In genomic region chr12:33183138-33183627, GRCm38 (mm10) we compare ENCODE assay signal across 21 mouse cellular contexts. TPM values are rescaled to one million over a fixed set of nuclear protein-coding genes. Genes with fewer than 3 reads are reported as not detected.
DNase-seq lines count a peak whose midpoint lies in the region; ATAC-seq and TF ChIP-seq lines count a peak whose summit lies in the region.
"Had no signal": no experiment of that assay in that cellular context is flagged by ENCODE, and none has a peak within 500 bp of the region (broad histone marks: within the 10 kb centered on the region; RNA-seq: fewer than 3 reads in every experiment).

No protein-coding gene starts in this region.

- no peak for TF ChIP-seq POLR2A in CH12.LX (IDR thresholded peaks at IDR 0.05; ENCODE audit: low read depth, low read length)
- TF ChIP-seq POLR2A in cerebellum, adult 2 months (IDR thresholded peaks at IDR 0.05; ENCODE audit: borderline replicate concordance, insufficient read depth, low read length) = no peak

- peaks cover 11% of the 10 kb centered on the region for H3K4me1 ChIP-seq in hindbrain, embryonic 14.5 days (replicated peaks; ENCODE audit: control insufficient read depth, insufficient read depth, low read length)
- H3K4me1 ChIP-seq in hindbrain, postnatal 0 days (ENCODE audit: insufficient read depth, low read length) = 0 out of 2 replicates have a peak, but pooled peaks cover 2% of the 10 kb centered on the region
- H3K4me1 ChIP-seq in CH12.LX (ENCODE audit: control insufficient read depth in 1 of 2, insufficient read depth in 2 of 2) = peaks cover 15 to 82% of the 10 kb centered on the region in 2 experiments
- no peaks in the 10 kb centered on the region for H3K4me1 ChIP-seq in cerebellum, adult 2 months (ENCODE audit: control insufficient read depth, insufficient read depth, low read length)
- H3K4me1 ChIP-seq: stomach, embryonic 15.5 days had no signal

- H3K79me2 ChIP-seq in CH12.LX (replicated peaks; ENCODE audit: control insufficient read depth, extremely low read depth, insufficient read depth, poor library complexity, severe bottlenecking) = peaks cover 46% of the 10 kb centered on the region

- DNase-seq in hindbrain, embryonic 14.5 days (ENCODE audit: low spot score) = no peak
- no peak for DNase-seq in hindbrain, postnatal 0 days (ENCODE audit: low spot score)
- DNase-seq in CH12.LX (ENCODE audit: extremely low read depth) = no peak
- no peak for DNase-seq in cerebellum, adult 2 months
- no peak for DNase-seq in spleen, postnatal 10 days (ENCODE audit: low spot score in 2 of 2)
- no peak for DNase-seq in kidney, postnatal 25 days
- DNase-seq: adrenal gland, adult 8-10 months; cerebellum, adult 11-12 months; cerebellum, postnatal 14 days; gastrocnemius, postnatal 25 days; heart, adult 2 months; layer of hippocampus, adult 9-11 months; left cerebral cortex, postnatal 4 days; lung, embryonic 14.5 days had no signal

- dilution Hi-C loops in CH12.LX (cut with MboI; ENCODE audit: extremely low pct_ligation_motif_present, extremely low pct_unique_long_range_greater_than_20kb, low sequenced_read_pairs) = no loop called here

- H3K9ac ChIP-seq in hindbrain, embryonic 14.5 days = no peak overlapping the region
- H3K9ac ChIP-seq in hindbrain, postnatal 0 days (replicated peaks; ENCODE audit: low read length) = no peak overlapping the region
- H3K9ac ChIP-seq in CH12.LX (ENCODE audit: insufficient read depth, low read depth) = peak overlapping the region; percentile 55; the same call in 1 of the 2 replicates
- H3K9ac ChIP-seq: embryonic facial prominence, embryonic 12.5 days; forebrain, embryonic 12.5 days; limb, embryonic 15.5 days; liver, embryonic 14.5 days; lung, embryonic 14.5 days; midbrain, embryonic 15.5 days; stomach, embryonic 15.5 days had no signal

- in situ Hi-C loops in CH12.LX (cut with MboI; ENCODE audit: low pct_ligation_motif_present, low pct_unique_long_range_greater_than_20kb, low sequenced_read_pairs) = no loop called here

- no peaks in the 10 kb centered on the region for H3K27me3 ChIP-seq in hindbrain, embryonic 14.5 days (ENCODE audit: control insufficient read depth, insufficient read depth, low read length)
- no peaks in the 10 kb centered on the region for H3K27me3 ChIP-seq in hindbrain, postnatal 0 days (ENCODE audit: insufficient read depth, low read length)
- H3K27me3 ChIP-seq in CH12.LX (replicated peaks) = no peaks in the 10 kb centered on the region
- no peaks in the 10 kb centered on the region for H3K27me3 ChIP-seq in cerebellum, adult 2 months (ENCODE audit: control insufficient read depth, insufficient read depth, low read length)
- H3K27me3 ChIP-seq: embryonic facial prominence, embryonic 12.5 days; forebrain, embryonic 12.5 days; limb, embryonic 15.5 days; midbrain, embryonic 15.5 days; stomach, embryonic 15.5 days had no signal

- peak overlapping the region; percentile 2; the same call in 1 of the 2 replicates for H3K27ac ChIP-seq in hindbrain, embryonic 14.5 days
- H3K27ac ChIP-seq in hindbrain, postnatal 0 days = no peak overlapping the region
- peak overlapping the region; percentile 67; the same call in 1 of the 2 replicates for H3K27ac ChIP-seq in CH12.LX (ENCODE audit: insufficient read depth, low read depth)
- H3K27ac ChIP-seq in cerebellum, adult 2 months (ENCODE audit: insufficient read depth, low read length) = no peak overlapping the region
- H3K27ac ChIP-seq: embryonic facial prominence, embryonic 12.5 days; forebrain, embryonic 12.5 days; heart, adult 2 months; limb, embryonic 15.5 days; liver, embryonic 14.5 days; midbrain, embryonic 15.5 days; stomach, embryonic 15.5 days had no signal

- H3K9me3 ChIP-seq in hindbrain, embryonic 14.5 days (ENCODE audit: control insufficient read depth, low read length) = no peaks in the 10 kb centered on the region
- no peaks in the 10 kb centered on the region for H3K9me3 ChIP-seq in hindbrain, postnatal 0 days (ENCODE audit: low read length)
- H3K9me3 ChIP-seq in CH12.LX (replicated peaks; ENCODE audit: low read length) = no peaks in the 10 kb centered on the region
- H3K9me3 ChIP-seq: embryonic facial prominence, embryonic 12.5 days; forebrain, embryonic 12.5 days; limb, embryonic 15.5 days; midbrain, embryonic 15.5 days; stomach, embryonic 15.5 days had no signal

- no peak for TF ChIP-seq EP300 in CH12.LX (IDR thresholded peaks at IDR 0.05; ENCODE audit: low read length)

- no peak for TF ChIP-seq RAD21 in CH12.LX (IDR thresholded peaks at IDR 0.05; ENCODE audit: low read depth, low read length)

- WGBS in hindbrain, embryonic 14.5 days = 57% methylated on average over 4 of the region's 4 CpGs
- WGBS in hindbrain, postnatal 0 days = 77% methylated on average over 4 of the region's 4 CpGs
- 89% methylated on average over 4 of the region's 4 CpGs for WGBS in cerebellum, adult 2 months

- ATAC-seq in hindbrain, embryonic 14.5 days (ENCODE audit: low FRiP score) = no peak
- no peak for ATAC-seq in hindbrain, postnatal 0 days
- ATAC-seq in common myeloid progenitor, adult 5-6 weeks (replicated peaks; ENCODE audit: low read depth, poor library complexity, severe bottlenecking) = peak; percentile 46; the same call in 1 of the 2 replicates
- ATAC-seq: midbrain, embryonic 15.5 days had no signal

- H3K4me3 ChIP-seq in hindbrain, embryonic 14.5 days (replicated peaks; ENCODE audit: low read length) = no peak overlapping the region
- no peak overlapping the region for H3K4me3 ChIP-seq in hindbrain, postnatal 0 days (ENCODE audit: low read length)
- no peak overlapping the region for H3K4me3 ChIP-seq in CH12.LX (replicated peaks in 1 of 3; ENCODE audit: low read depth in 2 of 3, low read length in 2 of 3, poor library complexity in 1 of 3)
- no peak overlapping the region for H3K4me3 ChIP-seq in cerebellum, adult 2 months (replicated peaks; ENCODE audit: insufficient read depth, low read depth, low read length)
- H3K4me3 ChIP-seq: embryonic facial prominence, embryonic 12.5 days; forebrain, embryonic 12.5 days; heart, adult 2 months; limb, embryonic 15.5 days; midbrain, embryonic 15.5 days; stomach, embryonic 15.5 days had no signal

- H3K36me3 ChIP-seq in hindbrain, embryonic 14.5 days (replicated peaks; ENCODE audit: control insufficient read depth, insufficient read depth) = no peaks in the 10 kb centered on the region
- H3K36me3 ChIP-seq in hindbrain, postnatal 0 days (ENCODE audit: insufficient read depth, low read length) = no peaks in the 10 kb centered on the region
- H3K36me3 ChIP-seq in CH12.LX (replicated peaks in 1 of 2; ENCODE audit: control insufficient read depth in 1 of 2, insufficient read depth in 1 of 2, low read length in 1 of 2) = peaks cover 4 to 67% of the 10 kb centered on the region in 2 experiments
- H3K36me3 ChIP-seq: embryonic facial prominence, embryonic 12.5 days; forebrain, embryonic 12.5 days; limb, embryonic 15.5 days; midbrain, embryonic 15.5 days; stomach, embryonic 15.5 days had no signal

- no peak overlapping the region for H3K4me2 ChIP-seq in hindbrain, embryonic 14.5 days (replicated peaks)
- H3K4me2 ChIP-seq in hindbrain, postnatal 0 days (ENCODE audit: low read depth, low read length) = no peak overlapping the region
- H3K4me2 ChIP-seq in CH12.LX (ENCODE audit: insufficient read depth, low read depth, poor library complexity, severe bottlenecking) = peak overlapping the region; percentile 53
- H3K4me2 ChIP-seq: embryonic facial prominence, embryonic 12.5 days; forebrain, embryonic 12.5 days; limb, embryonic 15.5 days; lung, embryonic 14.5 days; midbrain, embryonic 15.5 days; stomach, embryonic 15.5 days had no signal

- no peak for TF ChIP-seq CTCF in hindbrain, postnatal 0 days (IDR thresholded peaks at IDR 0.05; ENCODE audit: low read depth)
- TF ChIP-seq CTCF in CH12.LX (conservative IDR thresholded peaks at IDR 0.05 in 1 of 2, IDR thresholded peaks at IDR 0.05 in 1 of 2; ENCODE audit: low read depth in 2 of 2, low read length in 2 of 2) = no peak
- TF ChIP-seq CTCF in cerebellum, adult 2 months (IDR thresholded peaks at IDR 0.05; ENCODE audit: borderline replicate concordance, insufficient read depth, low read depth, low read length) = no peak

TF ChIP-seq in CH12.LX, 34 proteins besides CTCF, POLR2A, EP300 and RAD21:
- TF ChIP-seq ZC3H11A (IDR thresholded peaks at IDR 0.05; ENCODE audit: low read depth, low read length) (no peak), MAFK (IDR thresholded peaks at IDR 0.05; ENCODE audit: insufficient replicate concordance, low read length) (no peak), SIN3A (IDR thresholded peaks at IDR 0.05; ENCODE audit: low read length) (no peak), IRF4 (IDR thresholded peaks at IDR 0.05; ENCODE audit: low read depth, low read length) (no peak; the same call in 1 of the 2 replicates), JUN (IDR thresholded peaks at IDR 0.05; ENCODE audit: insufficient read depth, low read depth, low read length) (no peak), BHLHE40 (IDR thresholded peaks at IDR 0.05; ENCODE audit: low read depth, low read length) (no peak), ZKSCAN1 (IDR thresholded peaks at IDR 0.05; ENCODE audit: borderline replicate concordance, low read depth, low read length) (no peak), HCFC1 (IDR thresholded peaks at IDR 0.05; ENCODE audit: low read depth, low read length) (no peak)

RNA-seq across cellular contexts. Expression of gene Atxn7l1, which starts 35.7 kb away (rescaled TPM):
- 25.7 and 27.5 TPM in 2 replicates for polyA plus RNA-seq in hindbrain, embryonic 14.5 days (2014; fragmentation: Nextera tagmentation; extraction: Ambion mirVana)
- 19.2 and 24.9 TPM in 2 replicates for total RNA-seq in hindbrain, postnatal 0 days (2014; rRNA removed)
- 15.8 TPM in 2 replicates for polyA plus RNA-seq in hindbrain, postnatal 0 days (2015; fragmentation: Nextera tagmentation; extraction: Ambion mirVana)
- total RNA-seq in CH12.LX (2012; rRNA removed) (8.6 and 9.7 TPM in 2 replicates), CH12.LX (2014; rRNA removed) (8.2 and 9.0 TPM in 2 replicates)
- polyA plus RNA-seq in CH12.LX (2012; ENCODE audit: insufficient read length, low read depth) = 51.3 and 55.7 TPM in 2 replicates
- total RNA-seq in common myeloid progenitor, adult 5-6 weeks (2017) = 35.5 and 42.4 TPM in 2 replicates
- polyA plus RNA-seq in cerebellum, adult 2 months (2012; rRNA removed) = 38.7 and 40.9 TPM in 2 replicates

Comparison
In these comparisons a context has a peak if more than half of its experiments do, and no peak if none do; other contexts are left out.
1. H3K27ac ChIP-seq: peak in hindbrain, embryonic 14.5 days (single experiment) and CH12.LX (single experiment); none in hindbrain, postnatal 0 days (single experiment) and cerebellum, adult 2 months (single experiment).